Mouse (Mus musculus): ENCODE results near the gene Nek9.

GRCm38 (mm10) chr12:85284331-85284730 lies 54.8 kb downstream of the Nek9 start:
- TF ChIP-seq EP300 (IDR thresholded peaks at IDR 0.05; ENCODE audit: low read depth) (no peak), CTCF (IDR thresholded peaks at IDR 0.05; ENCODE audit: low read depth) (no peak)
